Mouse (Mus musculus): ENCODE results near the gene Klhl40. TPM values are rescaled to one million over a fixed set of nuclear protein-coding genes. Genes with fewer than 3 reads are reported as not detected.

The Klhl40 gene
- 1 to 10 TPM; 1.9 to 7.6 TPM for total RNA-seq (2021)
- long read RNA-seq, experiment 1, transcript Klhl40-201 (6 exons, 2,370 nt): major isoform, 6 of 7 reads
- long read RNA-seq, experiment 1, partial matches to known transcripts: 1 of 7 reads
- long read RNA-seq, experiment 1, other reads (novel, unspliced or antisense): 0 of 7 reads
- long read RNA-seq, experiment 2, partial matches to known transcripts: 0 of 2 reads
- long read RNA-seq, experiment 2, other reads (novel, unspliced or antisense): 0 of 2 reads

DNA sequence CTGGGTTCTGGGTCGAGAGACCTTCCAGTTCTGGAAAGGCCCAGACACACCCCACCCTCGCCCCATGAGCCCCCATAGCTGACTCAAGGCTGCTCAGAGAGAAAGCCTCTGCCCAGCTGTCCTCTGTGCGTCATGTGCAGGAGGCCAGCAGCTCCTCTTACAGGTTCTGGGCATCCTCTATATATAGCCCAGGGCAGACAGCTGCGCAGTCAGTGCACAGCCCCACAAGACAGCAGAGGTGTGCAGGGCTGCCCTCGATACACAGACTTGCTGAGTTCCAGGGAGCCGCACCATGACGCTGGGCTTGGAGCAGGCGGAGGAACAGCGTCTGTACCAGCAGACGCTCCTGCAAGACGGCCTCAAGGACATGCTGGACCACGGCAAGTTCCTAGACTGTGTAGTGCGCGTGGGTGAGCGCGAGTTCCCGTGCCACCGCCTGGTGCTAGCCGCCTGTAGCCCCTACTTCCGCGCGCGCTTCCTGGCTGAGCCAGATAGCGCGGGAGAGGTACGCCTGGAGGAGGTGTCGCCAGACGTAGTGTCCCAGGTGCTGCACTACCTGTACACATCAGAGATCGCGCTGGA, at the start of gene Klhl40:
Klhl40 (plus strand) TSS at position 124 of the 582 bp plus-strand sequence.
- no peak for DNase-seq

DNA sequence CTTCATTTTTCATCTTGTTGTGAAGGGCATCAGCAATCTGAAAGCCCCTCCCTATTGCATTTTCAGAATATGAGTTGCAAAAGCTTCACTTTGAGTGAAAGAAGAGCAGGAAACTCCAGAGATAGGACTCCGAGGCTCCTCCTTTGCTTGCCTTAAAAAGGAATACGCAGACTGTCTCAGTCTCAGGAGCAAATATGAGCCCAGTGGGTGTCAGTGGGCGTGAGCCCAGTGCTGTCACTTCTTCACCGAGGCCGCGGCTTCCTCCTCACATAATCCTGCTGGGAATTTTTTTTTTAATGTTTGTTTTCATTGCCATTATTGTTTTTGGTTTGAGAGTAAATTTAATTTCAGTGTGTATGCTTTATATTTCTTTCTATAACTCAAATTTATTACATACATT, 36.9 kb upstream of the Klhl40 start:
- no peak for DNase-seq

DNA sequence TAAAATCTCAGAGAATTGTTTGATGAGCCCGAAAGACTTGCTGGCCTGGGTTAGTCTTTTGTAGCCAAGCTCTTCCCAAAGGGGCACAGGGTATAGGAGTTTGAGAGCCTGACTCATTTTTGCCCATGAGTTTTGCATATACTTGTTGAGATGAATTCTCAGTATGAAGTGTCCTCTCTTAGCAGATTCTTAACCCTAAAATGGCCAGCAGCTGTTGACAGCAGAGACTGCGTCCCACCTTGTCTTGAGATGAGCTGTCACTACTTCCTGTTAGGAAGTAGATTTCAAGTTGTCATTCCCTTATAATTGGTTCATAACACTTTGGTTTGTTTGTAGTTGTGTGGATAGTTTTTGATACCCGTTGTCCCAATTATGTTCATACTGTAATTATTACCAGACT, 36.2 kb upstream of the Klhl40 start:
- no peak for DNase-seq

DNA sequence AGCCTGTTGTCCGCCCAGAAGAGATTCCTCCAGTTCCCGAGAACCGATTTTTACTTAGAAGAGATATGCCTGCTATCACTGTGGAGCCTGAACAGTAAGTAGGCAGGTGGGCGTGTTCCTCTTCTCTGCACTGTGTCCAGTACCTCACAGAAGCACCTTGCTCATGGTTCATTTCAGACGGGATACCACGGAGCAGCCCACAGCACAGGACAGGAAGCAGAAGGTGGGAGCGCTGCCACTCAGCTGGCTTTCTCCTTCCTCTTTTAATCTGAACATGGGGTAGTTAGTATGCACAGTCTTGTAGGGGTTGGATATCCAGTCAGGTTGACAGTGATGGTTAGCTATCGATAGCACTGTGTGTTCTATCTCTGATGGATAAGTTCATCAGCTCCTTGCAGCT, 33.4 kb upstream of the Klhl40 start:
- DNase-seq: no peak

DNA sequence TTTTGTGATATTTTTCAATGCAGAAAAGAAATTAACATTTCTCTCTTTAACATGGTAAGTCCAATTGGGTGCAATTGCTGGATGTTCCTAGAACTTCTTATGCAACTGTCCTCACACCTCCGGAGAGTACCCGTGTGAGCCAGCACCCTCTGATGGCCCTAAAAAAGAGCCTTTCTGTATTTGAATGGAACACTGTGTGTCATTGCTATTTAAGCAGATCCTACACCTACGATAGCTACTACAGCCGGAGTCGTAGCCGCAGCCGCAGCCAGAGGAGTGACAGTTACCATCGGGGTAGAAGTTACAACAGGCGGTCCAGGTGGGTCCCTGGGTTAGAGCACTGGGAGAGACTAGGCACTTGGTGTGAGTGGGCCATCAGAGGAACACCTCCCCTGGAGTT, 24.6 kb upstream of the Klhl40 start:
- DNase-seq: no peak

DNA sequence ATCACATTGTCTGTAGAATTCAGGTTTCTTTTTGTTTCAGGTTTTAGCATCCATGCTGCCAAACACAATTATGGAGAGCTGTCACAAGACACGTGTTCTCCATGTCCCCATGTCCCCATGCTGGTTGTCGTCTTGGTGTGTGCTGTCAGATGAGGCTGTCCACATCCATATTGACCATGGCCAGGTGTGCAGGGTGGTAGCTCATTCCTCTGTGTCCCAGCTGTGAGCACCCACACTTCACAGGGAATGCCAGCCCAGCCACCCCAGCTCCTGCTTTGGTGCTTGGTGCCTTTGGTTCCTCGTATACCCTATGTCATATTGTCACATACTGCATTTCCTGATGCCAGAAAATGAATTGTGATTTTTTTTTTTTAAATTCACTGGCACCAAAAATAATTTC, 22.8 kb upstream of the Klhl40 start:
- DNase-seq: no peak

DNA sequence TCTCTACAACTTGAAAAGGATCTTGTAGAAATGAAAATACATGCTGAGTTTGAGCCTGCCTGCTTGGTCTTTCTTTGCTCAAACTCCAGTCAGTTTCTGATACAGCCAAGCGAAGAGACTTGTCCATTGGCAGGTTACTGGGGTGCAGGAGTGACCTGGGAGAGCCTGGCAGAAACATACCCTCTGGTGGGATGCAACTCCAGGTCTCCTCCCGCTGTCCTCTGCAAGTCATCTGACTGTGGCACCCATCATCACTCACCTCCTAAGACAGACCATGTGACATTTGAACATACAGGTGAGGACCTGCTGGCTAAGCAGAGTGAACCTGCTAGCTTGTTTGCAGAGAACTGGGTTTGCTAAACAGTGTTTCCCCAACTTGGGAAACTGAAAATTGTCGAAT, 20.6 kb upstream of the Klhl40 start:
- DNase-seq: no peak

DNA sequence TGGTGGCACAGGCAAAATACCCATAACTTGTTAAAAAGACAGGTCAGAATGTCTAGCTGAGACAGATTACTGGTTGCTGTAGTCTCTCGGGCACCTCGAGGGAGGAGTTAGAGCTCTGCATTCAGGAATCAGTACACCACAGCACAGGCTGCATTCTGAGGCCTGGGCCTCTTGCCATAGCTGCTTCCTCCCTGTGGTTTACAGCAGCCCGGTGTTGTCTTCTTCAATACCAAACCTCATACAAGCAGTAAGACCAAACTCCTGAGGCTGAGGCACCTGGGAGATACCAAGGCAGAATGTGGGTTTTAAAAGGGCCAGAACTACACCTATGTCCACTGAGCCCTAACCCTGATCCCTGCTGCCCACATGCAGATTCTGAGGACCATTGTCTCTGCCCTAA, 20.0 kb upstream of the Klhl40 start:
- DNase-seq: peak; percentile 27

DNA sequence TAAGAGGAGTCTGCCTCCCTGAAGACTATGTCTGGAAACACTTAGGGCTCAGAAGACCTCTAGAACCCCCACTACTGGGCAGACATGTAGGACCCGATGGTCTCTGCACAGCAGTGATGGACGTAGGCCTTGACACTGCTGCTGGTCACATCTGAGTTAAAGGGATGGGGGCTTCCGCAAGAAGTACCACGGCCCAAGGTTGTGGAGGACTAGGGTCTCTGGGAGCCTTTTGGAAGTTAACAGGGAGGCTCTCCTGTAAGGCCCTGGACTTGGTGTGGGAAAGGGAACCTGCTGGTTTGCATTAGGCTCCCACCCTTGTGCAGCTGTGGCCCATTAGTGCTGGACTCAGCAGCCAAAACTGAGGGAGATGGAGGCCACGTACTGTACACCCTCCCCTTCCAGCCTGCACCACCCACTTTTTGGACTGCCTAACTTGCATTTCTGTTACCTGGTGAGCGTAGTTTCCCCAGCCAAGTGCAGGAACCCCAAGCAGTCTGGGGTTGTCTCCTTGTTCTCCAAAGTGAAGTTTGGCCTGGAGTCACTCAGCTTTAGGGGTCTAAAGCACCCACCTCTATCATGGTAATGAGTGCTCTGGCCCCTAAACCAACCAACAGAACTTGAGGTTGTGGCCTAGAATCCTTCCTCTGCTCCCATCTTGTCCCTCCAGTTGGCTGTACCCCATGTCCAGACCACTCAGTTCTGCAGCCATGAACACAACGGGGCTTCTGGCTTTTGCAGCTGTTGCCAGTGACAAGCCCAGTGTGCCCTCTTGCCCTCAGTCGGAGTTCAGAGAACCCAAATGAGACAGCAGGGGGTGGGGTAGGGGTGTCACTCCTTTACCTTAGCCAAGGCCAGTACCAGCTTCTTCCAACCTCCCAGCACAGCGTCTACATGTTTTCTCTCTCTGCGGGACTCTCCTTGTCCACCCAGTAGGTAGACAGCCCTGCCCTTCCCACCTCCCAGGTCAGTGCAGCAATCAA, 19.3 kb upstream of the Klhl40 start:
- DNase-seq: peak; percentile 24

DNA sequence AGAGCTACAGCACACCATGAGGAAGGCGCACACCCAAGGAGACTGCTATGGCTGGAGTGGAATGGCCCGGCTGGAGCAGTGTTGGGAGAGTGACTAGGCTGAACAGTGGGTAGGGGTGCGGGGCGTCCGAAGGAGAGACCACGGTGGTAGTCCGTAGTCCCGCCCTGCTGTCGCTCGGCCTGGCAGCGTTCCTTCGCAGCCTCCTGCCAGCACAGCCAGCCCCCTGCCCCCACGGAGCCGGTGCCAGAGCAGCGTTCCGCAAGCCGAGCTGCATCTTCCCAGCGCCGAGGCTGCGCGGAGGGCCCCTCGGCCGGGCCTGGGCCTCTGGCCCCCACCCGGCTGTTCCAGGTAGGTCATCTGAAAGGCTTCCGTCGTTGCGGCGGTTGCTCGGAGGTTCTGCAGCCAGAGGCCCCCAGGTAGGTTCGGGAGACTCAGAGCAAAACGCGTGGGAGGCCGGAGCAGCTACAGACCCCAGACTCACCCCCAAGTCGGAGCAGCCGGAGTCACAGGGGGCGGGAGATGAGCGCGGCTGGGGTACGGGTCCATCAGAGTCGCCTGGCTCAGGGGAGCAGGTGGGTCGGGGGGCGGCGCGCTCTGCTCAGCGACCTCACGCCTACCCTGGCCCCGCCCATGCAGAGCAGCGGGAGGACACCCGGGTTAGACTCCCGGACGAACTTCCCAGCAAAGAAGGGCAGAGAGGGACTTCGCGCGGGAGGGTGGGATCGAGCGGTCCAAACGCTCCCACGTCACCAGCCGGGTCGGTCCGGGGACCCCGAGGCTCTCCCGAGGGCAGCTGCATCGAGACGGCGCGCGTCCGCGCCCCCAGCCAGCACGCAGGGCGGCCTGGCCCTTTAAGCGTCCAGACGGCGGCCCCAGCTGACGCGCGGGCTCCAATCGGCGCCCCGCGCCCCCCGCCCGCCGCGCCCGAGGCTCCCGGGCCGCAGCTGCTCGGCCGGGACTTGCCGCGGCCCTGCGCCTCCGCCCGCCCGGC, 18.0 kb upstream of the Klhl40 start, which contains the start of gene Zfp651:
Zfp651 (plus strand) TSS at position 240 of the 991 bp plus-strand sequence.
- peak; percentile 79 for DNase-seq

DNA sequence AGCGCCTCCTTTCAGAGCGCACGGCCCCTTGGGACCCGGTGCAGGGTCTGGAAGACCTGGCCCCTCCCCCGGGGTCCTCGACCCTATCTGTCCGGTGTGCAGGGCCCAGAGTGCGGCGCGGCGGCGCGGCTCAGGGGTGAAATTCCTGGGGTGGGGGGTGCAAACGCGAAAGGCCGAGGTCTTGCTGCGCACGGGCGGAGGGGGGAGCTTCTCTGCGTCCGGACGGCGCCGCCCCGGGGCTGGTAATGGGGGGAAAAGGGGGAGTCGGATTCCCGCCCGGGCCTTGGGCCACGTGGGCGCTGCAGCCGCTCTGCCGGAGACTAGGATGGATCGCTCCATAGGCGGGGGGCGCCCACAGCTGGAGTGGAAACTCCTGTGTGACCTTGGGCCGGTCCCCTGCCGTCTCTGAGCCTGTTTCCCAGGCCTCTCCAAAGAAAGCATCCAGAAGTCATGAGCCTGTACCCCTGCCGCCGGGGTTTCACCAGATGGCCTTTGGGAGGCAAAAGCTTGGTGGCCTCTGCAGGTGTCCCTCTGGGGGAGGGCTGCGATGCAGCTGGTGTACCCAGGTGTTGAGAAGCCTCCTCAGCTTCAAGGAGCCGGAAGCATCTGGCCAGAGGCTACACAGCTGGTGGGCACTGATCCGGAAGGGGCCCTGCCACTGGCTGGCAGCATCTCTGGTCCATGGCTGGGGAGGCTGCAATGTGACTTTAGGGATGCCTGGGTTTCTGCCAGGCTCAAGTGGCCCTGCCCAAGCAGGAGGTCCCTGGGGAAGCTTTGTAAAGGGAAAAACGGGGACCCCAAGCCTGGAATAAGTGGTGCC, 16.9 kb upstream of the Klhl40 start:
- DNase-seq: peak; percentile 84

DNA sequence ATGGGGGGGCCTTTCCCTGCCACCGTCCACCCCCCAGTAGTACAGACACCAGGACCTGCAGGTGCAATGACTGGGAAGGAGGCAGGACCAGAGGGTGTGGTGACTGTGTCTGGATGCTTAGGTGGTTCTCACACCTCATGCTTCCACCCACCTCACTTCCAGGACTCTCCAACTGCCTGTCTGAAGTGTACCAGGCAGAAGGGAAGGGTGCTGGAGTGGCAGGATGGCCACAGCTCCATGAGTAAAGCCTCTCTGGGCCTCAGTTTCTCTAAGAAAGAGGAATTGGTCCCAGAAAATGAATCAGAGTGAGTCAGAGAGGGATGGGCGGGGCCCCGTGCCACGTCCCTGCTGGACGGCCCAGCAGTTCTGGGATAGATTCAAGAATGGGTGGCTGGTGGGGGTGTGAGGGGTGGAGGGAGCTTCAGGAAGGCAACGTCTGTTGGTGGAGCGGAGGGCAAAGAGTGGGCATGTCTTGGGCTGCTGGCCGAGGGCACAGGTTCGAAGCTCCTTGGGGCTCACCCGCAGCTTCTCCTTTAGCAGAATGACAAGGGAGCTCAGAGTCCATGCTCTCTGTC, 16.2 kb upstream of the Klhl40 start:
- DNase-seq: peak; percentile 57

DNA sequence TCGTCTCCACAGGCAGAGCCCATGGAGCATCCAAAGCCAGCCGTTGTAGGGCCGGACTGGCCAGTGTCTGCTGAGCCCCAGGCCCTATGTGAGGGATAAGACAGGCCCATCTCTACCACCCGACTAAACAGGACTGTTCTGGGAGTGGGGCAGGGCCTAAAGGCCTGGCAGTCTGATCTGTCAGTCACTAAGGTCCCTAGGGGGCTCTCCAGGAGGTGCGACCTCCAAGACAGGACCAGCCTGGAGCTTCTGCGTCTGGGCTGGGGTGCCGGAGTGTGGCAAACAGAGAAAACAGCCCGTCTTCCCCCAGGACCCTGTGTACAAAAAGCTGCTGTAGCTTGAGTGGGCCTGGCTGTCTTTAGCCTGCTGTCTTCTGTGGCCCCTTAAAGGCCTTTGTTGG, 15.6 kb upstream of the Klhl40 start:
- DNase-seq: no peak

DNA sequence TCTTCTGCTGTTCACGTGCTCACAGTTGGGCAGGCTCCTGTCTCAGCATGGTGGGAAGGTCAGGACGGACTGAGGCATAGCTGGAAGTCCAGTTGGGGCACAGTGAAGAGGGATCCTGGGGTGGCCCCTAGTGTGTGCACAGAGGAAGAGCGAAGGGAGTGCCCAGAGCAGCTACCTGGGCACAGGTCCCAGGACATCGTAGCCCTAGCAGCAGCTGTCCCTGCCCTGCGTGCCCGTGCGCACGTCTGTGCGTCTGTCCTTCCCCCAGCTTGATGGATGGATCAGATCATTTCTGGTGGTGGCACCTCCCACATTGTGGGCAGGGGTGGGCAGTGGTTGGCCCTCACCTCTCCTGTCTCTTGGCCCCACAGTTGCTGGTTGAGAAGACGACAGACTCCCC, 15.2 kb upstream of the Klhl40 start:
- no peak for DNase-seq

DNA sequence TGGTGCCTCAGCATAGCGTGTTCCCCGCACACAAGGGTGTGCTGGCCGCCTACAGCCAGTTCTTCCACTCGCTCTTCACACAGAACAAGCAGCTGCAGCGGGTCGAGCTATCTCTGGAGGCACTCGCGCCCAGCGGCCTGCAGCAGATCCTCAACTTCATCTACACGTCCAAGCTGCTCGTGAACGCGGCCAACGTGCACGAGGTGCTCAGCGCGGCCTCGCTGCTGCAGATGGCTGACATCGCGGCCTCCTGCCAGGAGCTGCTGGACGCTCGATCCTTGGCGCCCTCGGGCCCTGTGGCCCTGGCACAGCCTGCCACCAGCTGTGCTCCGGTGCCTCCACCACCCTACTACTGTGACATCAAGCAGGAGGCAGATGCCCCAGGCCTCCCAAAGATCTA, 14.6 kb upstream of the Klhl40 start:
- no peak for DNase-seq

DNA sequence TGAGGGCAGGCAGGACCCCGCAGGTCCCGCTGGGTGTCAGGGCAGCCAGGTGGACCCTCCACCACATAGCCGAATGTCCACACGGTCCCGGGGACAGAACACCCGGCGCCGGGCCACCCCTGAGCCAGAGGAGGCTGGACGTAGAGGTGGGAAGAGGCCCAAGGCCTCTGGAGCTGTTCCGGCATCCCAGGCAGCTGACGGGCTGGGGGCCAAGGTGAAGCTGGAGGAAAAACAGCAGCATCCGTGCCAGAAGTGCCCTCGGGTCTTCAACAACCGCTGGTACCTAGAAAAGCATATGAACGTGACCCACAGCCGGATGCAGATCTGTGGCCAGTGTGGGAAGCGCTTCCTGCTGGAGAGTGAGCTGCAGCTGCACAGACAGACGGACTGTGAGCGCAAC, 13.7 kb upstream of the Klhl40 start:
- DNase-seq: peak; percentile 56

DNA sequence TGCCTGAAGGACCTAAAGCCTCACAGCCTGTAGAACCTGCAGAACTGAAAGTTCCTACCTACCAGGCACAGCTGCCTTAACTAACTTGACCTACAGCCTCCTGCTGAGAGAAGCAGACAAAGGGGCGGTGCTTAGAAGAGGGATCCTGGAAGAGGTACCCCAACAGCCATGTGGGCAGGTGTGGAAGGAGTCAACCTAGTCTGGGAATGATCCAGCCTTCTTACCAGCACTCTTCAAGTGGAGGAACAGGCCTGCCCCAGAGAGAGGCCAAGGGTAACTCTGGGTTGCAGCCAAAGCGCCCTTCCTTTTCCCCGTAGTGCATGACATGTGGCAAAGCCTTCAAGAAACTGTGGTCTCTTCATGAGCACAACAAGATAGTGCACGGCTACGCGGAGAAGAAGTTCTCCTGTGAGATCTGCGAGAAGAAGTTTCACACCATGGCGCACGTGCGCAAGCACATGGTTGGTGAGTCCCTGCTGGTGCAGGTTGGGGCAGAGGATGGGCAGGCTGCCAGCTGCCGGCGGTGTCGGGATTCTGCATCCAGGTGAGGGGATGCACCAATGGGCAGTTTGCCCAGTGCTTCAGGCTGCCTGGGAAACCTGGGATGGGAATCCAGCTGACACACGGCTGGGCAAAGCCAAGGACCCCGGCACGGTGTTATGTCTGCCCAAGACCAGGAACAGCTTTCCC, 12.1 kb upstream of the Klhl40 start:
- no peak for DNase-seq

DNA sequence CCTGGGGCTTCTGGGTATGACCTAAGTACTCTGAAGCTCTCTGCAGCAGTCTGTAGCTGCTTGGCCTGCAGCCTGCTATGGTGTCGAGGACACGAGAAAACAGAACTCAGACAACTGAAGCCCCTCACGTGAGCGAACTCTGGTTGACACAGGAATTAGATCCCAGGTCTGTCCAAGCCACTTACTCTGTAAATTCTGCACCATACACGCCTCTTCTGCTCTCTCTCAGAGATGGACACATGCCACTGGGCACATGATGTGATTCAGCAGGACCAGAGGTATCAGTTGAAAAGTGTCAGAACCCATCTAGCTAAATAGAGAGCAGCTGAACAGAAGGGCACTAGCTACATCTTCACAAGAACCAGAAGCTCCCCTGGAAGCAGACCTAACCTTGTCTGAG, 5.0 kb upstream of the Klhl40 start:
- no peak for DNase-seq

DNA sequence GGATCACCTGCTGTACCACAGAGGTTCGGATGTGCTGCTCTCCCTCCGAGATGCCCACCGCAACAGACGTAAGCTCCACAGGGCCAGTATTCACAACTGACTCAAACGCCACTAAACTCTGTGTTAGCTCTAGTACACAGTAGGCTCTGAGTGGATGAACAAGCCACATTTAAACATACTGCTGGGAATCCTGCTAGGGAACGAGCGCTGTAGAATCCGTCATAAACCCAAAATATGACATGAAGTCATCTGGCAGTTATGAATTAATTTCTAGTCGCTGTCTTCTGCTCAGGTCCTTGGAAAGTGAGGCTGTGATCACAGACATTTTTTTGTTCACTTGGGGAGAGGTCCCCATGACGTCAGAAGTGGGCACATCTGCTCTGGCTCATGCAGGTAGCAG, 1.5 kb upstream of the Klhl40 start:
- DNase-seq: no peak

DNA sequence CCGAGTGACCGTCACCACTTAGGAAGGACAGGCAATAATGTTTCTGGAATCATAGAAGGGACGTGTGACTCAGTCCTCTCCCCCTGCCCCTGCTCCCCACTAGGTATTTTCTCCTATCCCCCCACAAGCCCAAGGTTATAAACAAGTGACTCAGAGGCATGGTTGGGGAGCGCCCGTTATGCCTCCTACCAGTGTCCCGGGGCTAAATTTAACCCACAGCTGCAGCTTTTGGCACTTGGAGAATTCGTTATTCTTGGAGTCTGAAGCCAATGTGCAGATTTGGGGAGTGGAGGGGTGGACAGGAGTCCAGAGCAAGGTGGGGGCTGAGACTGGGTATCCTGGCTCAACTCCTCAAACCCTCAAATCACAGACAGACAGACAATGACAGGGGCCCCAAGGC, 896 bp upstream of the Klhl40 start:
- DNase-seq: no peak

Measured in adrenal gland, postnatal 10 days (tissue).